Mouse (Mus musculus): Measurements from ENCODE around the gene Tanc1. TPM values are rescaled to one million over a fixed set of nuclear protein-coding genes. Genes with fewer than 3 reads are reported as not detected.

The Tanc1 gene
- total and polyA plus RNA-seq, 2 experiments from 2014 or later = 2.7 to 7.3 TPM

DNA sequence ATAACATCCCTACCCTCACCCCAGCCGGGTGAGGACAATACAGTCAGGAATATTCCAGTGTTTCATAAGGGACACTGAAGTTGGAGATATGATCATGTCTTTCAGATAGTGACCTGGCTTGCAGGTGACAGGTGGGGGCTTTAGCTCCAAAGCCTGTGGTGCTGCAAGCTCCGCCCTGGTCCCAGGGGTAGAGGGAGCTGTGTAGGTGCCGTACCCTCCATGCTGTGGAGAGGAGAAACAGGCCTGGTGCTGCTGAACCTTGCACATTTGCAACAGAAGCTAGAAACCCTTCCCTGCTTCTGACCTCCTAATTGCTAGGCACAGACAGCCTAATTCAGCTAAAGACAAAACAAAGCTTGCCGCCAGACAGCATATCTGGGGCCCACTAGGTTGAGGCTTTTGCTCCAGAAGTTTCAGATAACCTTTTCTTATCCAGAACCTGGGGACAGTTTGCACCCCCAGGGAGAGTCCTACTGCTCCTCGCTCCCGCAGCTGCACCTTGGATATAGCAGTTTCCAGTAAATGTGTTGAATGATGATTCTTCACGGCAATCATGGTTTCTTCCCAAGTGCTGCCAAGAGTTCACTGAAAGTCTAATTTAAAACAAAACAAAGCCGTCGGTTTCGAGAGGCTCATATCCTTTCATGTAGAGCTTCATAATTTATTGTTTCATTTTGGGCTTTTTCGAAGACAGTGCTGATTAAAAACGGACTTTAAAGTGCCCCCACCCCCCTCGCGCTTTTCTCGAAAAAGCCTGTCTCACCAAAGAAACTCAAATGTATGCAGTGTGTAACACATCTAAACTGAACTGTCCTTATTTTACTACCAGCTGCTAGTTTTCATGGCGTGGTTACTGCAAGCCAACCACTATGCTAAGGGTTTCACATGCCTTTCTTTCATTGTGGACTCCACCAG, 49.3 kb downstream of the Tanc1 start:
- Histone ChIP-seq H3K27ac (ENCODE audit: low read depth, low read length) (no peak overlapping the region), H3K4me2 (ENCODE audit: low read depth, low read length, poor library complexity, severe bottlenecking) (no peak overlapping the region), H3K4me1 (ENCODE audit: insufficient read depth, low read length) (no peaks in the 10 kb centered on the region), H3K9ac (replicated peaks; ENCODE audit: low read length, poor library complexity, severe bottlenecking) (no peak overlapping the region), H3K9me3 (ENCODE audit: low read length) (no peaks in the 10 kb centered on the region), H3K36me3 (ENCODE audit: insufficient read depth, low read length) (no peaks in the 10 kb centered on the region), H3K27me3 (ENCODE audit: insufficient read depth, low read length) (no peaks in the 10 kb centered on the region), H3K4me3 (ENCODE audit: low read depth, low read length) (no peak overlapping the region)
- WGBS = 70% methylated on average over 16 of the region's 16 CpGs
- no peak for ATAC-seq (ENCODE audit: low FRiP score)
- no peak for TF ChIP-seq CTCF (IDR thresholded peaks at IDR 0.05)
- no peak for DNase-seq (ENCODE audit: low spot score)

DNA sequence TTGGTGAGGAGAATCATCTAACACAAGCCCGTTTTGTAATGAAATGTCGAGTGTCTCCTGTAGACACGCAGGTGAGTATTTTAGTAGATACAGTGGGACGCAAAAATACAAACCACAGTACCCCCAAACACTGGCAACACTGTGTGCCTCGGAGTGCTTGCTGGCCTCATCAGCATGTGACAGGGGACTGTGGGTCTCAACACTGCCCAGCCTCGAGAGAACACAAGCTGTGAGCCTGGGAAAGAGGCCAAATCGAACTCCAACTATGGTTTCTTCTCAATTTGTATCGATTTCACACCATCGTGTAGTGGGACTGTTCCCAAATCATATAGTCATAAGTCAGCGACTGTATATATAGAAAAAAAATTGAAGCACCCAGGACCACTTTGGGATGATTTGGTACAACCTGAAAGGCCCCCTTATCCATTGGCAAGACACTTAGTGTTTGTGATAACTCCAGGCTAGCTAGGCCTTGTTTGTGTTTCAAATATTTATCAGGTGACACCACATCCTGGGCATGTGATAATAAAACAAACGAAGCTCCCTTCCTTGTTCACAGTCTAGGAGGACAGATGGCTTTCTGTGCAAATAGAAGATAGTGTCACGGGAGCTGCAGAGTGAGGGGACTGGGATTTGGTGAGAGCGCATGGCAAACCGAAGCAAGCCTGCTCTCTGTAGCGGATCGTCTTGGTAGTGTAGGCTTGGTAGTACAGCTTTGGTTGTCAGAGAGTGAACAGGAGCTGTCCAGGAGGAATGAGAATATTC, 53.1 kb downstream of the Tanc1 start:
- TF ChIP-seq CTCF (IDR thresholded peaks at IDR 0.05) = no peak
- Histone ChIP-seq H3K4me2 (ENCODE audit: low read depth, low read length, poor library complexity, severe bottlenecking) (no peak overlapping the region), H3K9ac (replicated peaks; ENCODE audit: low read length, poor library complexity, severe bottlenecking) (no peak overlapping the region), H3K27ac (ENCODE audit: low read depth, low read length) (no peak overlapping the region), H3K27me3 (ENCODE audit: insufficient read depth, low read length) (no peaks in the 10 kb centered on the region), H3K4me3 (ENCODE audit: low read depth, low read length) (no peak overlapping the region), H3K4me1 (ENCODE audit: insufficient read depth, low read length) (no peaks in the 10 kb centered on the region), H3K9me3 (ENCODE audit: low read length) (no peaks in the 10 kb centered on the region), H3K36me3 (ENCODE audit: insufficient read depth, low read length) (no peaks in the 10 kb centered on the region)
- 79% methylated on average over 16 of the region's 16 CpGs for WGBS
- ATAC-seq (ENCODE audit: low FRiP score) (no peak), DNase-seq (ENCODE audit: low spot score) (no peak)

DNA sequence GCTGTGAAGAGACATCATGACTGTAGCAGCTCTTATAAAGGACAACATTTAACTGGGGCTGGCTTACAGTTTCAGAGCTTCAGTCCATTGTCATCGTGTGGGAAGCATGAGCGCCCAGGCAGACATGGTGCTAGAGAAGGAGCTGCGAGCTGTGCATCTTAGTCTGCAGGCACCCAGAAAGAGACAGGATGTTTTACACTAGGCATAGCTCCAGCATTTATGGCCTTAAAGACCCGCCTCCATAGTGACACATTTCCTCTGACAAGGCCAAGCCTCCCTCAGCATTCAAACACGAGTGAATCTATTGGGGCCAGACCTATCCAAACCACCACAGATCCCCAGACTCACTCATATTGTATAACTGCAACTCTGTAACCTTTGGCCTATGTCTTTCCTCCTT, 54.7 kb downstream of the Tanc1 start:
- no peak for ATAC-seq (ENCODE audit: low FRiP score)
- Histone ChIP-seq H3K4me2 (ENCODE audit: low read depth, low read length, poor library complexity, severe bottlenecking) (no peak overlapping the region), H3K9me3 (ENCODE audit: low read length) (no peaks in the 10 kb centered on the region), H3K27ac (ENCODE audit: low read depth, low read length) (no peak overlapping the region), H3K9ac (replicated peaks; ENCODE audit: low read length, poor library complexity, severe bottlenecking) (no peak overlapping the region), H3K4me3 (ENCODE audit: low read depth, low read length) (no peak overlapping the region), H3K4me1 (ENCODE audit: insufficient read depth, low read length) (no peaks in the 10 kb centered on the region), H3K36me3 (ENCODE audit: insufficient read depth, low read length) (no peaks in the 10 kb centered on the region), H3K27me3 (ENCODE audit: insufficient read depth, low read length) (no peaks in the 10 kb centered on the region)
- 81% methylated on average over 5 of the region's 5 CpGs for WGBS
- no peak for DNase-seq (ENCODE audit: low spot score)
- TF ChIP-seq CTCF (IDR thresholded peaks at IDR 0.05) = no peak

DNA sequence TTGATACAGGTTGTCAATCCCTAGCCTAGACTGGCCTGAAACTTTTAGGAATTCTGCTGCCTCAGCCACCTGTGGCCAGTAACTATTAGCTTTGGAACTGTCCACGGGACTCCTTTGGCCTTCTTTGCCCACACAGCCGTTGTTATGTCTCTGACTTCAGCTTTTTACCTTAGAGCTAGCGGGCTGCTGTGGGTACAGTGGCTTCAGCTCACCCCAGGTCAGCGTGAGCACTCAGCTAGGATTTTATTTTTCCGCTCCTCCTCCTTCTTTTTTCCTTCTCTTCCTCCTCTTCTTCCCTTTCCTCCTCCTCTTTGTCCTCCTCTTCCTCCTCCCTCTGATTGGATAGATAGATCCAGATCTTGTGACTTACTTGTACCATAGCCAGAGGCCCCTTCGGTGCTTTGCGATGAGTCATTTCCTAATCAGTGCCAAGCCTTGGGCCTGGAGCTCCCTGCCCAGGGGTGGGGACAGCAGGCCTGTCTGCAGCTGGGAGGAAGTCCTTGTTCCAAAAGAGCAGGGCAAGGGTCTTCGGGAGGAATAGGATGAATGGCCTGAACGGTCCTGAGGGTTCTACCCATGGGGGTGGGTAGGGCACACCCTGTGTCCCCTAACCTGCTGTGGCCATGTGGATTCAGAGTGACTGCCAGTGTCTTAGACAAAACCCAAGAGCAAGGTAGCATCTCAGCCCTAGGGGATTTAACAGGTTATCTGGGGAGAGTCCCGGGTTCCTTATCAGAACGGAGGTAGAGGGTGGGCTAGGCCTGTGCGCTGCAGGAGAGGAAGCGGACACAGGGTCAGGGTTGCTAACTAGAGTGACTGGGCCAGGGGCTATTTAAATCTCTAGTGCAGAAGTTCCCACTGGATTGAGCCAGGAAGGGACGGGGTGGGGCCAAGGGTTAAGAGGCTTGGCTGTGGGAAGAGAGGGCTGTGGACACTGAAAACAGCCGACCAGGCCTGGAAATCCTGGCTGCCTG, 58.5 kb downstream of the Tanc1 start:
- no peak overlapping the region for H3K27ac ChIP-seq (ENCODE audit: low read depth, low read length)
- H3K36me3 ChIP-seq (ENCODE audit: insufficient read depth, low read length) = no peaks in the 10 kb centered on the region
- no peak overlapping the region for H3K9ac ChIP-seq (replicated peaks; ENCODE audit: low read length, poor library complexity, severe bottlenecking)
- H3K4me2 ChIP-seq (ENCODE audit: low read depth, low read length, poor library complexity, severe bottlenecking) = no peak overlapping the region
- H3K9me3 ChIP-seq (ENCODE audit: low read length) = no peaks in the 10 kb centered on the region
- no peak for TF ChIP-seq CTCF (IDR thresholded peaks at IDR 0.05)
- ATAC-seq (ENCODE audit: low FRiP score) (no peak), DNase-seq (ENCODE audit: low spot score) (no peak)
- H3K27me3 ChIP-seq (ENCODE audit: insufficient read depth, low read length) = no peaks in the 10 kb centered on the region
- no peak overlapping the region for H3K4me3 ChIP-seq (ENCODE audit: low read depth, low read length)
- 78% methylated on average over 15 of the region's 15 CpGs for WGBS
- H3K4me1 ChIP-seq (ENCODE audit: insufficient read depth, low read length) = no peaks in the 10 kb centered on the region

DNA sequence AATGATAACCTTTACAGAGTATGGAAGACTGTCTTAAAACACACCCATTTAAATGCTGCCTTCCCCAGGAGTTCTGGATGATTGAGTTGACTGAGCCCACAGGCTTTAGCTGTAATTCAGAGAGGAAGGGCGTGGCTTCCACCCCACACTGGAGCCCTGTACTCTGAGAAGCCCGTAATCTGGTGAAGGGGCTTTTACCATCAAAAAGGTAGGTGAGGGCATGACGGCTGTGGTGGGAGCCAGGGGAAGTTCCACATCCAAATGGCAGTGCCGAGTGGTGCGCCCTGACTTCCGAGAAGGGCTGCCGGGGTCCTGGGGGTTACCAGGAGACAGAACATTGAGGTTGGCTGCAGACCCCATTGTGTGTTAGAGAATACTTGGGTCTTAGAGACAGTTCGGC, 59.8 kb downstream of the Tanc1 start:
- 53% methylated on average over 8 of the region's 8 CpGs for WGBS
- ATAC-seq (ENCODE audit: low FRiP score) (no peak), DNase-seq (ENCODE audit: low spot score) (no peak)
- Histone ChIP-seq H3K27me3 (ENCODE audit: insufficient read depth, low read length) (no peaks in the 10 kb centered on the region), H3K9me3 (ENCODE audit: low read length) (no peaks in the 10 kb centered on the region), H3K27ac (ENCODE audit: low read depth, low read length) (no peak overlapping the region), H3K9ac (replicated peaks; ENCODE audit: low read length, poor library complexity, severe bottlenecking) (no peak overlapping the region), H3K4me3 (ENCODE audit: low read depth, low read length) (no peak overlapping the region), H3K4me2 (ENCODE audit: low read depth, low read length, poor library complexity, severe bottlenecking) (no peak overlapping the region), H3K4me1 (ENCODE audit: insufficient read depth, low read length) (no peaks in the 10 kb centered on the region), H3K36me3 (ENCODE audit: insufficient read depth, low read length) (no peaks in the 10 kb centered on the region)
- no peak for TF ChIP-seq CTCF (IDR thresholded peaks at IDR 0.05)

All from midbrain, postnatal 0 days (tissue).